Mouse (Mus musculus): ENCODE results near the gene Erich2. TPM values are rescaled to one million over a fixed set of nuclear protein-coding genes. Genes with fewer than 3 reads are reported as not detected.
"Not testable (repeated sequence)": the region's sequence is repeated elsewhere in the genome, so short reads cannot be mapped to it uniquely, and the experiment has no call there.

The Erich2 gene
- 2.6 and 3.0 TPM in 2 replicates for polyA plus RNA-seq (2016; fragmentation: Nextera tagmentation; extraction: Ambion mirVana)

- 7% methylated on average over 10 of the region's 10 CpGs for WGBS
- H3K4me3 ChIP-seq, result peak within 1 kb of the TSS; percentile 47
- H3K9me3 ChIP-seq, result no peaks in the 10 kb centered on the region
- H3K9ac ChIP-seq (replicated peaks), result peak within 1 kb of the TSS; percentile 43
- no peaks in the 10 kb centered on the region for H3K36me3 ChIP-seq
- ATAC-seq (ENCODE audit: low FRiP score, low read depth), result peak; percentile 32
- peaks cover 13% of the 10 kb centered on the region for H3K27me3 ChIP-seq
- no peak within 1 kb of the TSS for H3K27ac ChIP-seq (replicated peaks)
- peaks cover 11% of the 10 kb centered on the region for H3K4me1 ChIP-seq
- H3K4me2 ChIP-seq (replicated peaks), result peak within 1 kb of the TSS; percentile 74
Measured at GRCm38 (mm10) chr2:70508496-70508895, at the start of gene Erich2. Erich2 (plus strand) TSS chr2:70508819.

GRCm38 (mm10) chr2:70463606-70464005, 45.0 kb upstream of the Erich2 start:
- Histone ChIP-seq H3K4me3 (no peak overlapping the region), H3K9ac (replicated peaks) (no peak overlapping the region), H3K4me2 (replicated peaks) (no peak overlapping the region), H3K9me3 (no peaks in the 10 kb centered on the region), H3K4me1 (no peaks in the 10 kb centered on the region), H3K36me3 (no peaks in the 10 kb centered on the region), H3K27me3 (0 out of 2 replicates have a peak, but pooled peaks cover 11% of the 10 kb centered on the region), H3K27ac (replicated peaks) (no peak overlapping the region)
- 91% methylated on average over 1 of the region's 1 CpGs for WGBS
- no peak for ATAC-seq (ENCODE audit: low FRiP score, low read depth)

DNA sequence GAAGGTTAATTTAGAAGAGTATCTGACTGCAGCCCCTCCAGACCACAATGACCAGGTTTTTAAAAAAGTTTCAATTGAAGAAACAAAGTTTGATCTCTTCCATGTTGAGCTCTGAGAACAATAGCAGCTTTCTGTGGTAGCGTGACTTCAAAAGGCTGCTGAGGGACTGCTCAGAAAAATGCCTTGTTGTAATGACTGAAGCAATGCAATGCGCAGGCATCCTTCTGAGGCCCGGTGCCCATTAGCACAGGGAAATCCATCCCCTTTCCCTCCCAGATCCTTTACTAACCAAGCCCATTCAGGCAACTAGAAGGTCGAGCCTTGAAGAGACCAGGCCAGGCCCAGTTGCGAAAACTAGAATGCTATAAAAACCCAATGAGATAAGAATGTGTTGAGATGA, 37.5 kb upstream of the Erich2 start:
- H3K4me2 ChIP-seq (replicated peaks), result no peak overlapping the region
- WGBS, result 4% methylated on average over 5 of the region's 5 CpGs
- H3K36me3 ChIP-seq, result no peaks in the 10 kb centered on the region
- no peak overlapping the region for H3K27ac ChIP-seq (replicated peaks)
- H3K27me3 ChIP-seq, result peaks cover 58% of the 10 kb centered on the region
- no peaks in the 10 kb centered on the region for H3K9me3 ChIP-seq
- no peak for ATAC-seq (ENCODE audit: low FRiP score, low read depth)
- H3K9ac ChIP-seq (replicated peaks), result no peak overlapping the region
- H3K4me1 ChIP-seq, result peaks cover 46% of the 10 kb centered on the region
- no peak overlapping the region for H3K4me3 ChIP-seq

DNA sequence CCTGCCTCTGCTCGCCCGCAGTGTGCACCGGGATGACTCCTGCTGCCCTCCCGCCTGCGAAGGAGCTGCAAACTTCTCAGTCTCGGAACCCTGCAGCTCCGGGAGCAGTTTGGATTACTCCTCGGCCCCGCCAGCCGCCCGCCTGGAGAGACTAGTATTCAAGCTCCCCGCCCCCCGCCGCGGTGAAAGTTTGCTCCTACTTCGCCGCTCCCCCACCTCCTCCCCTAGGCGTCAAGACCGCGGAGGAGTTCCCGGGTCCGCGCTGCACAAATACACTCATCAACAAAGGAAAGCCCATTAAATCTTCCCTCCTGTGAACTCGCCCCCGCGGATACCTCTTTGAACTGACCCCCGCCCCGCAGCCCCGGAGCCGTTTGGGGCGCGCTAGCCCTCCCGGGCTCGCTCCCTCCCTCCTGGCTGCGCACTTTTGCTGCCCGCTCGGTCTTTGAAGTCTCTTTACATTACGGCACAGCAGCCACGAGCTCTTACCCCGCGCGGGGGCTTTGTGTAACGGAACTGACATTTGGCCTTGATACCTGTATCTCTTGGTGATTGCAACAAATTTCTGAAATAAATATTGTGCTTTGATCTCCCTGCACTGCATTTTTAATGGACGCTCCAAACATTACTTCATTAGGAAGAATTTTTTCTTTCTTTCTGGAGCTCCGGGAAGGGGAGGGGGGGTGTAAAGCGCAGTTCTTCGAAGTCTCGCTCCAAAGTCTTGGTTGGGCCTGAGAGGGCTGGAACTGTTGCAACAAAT, 36.6 kb upstream of the Erich2 start:
- no peak for ATAC-seq (ENCODE audit: low FRiP score, low read depth)
- WGBS, result under 1% methylated on average over 48 of the region's 48 CpGs
- Histone ChIP-seq H3K27me3 (peaks cover 67% of the 10 kb centered on the region), H3K9ac (replicated peaks) (peak overlapping the region; percentile 34; the same call in 1 of the 2 replicates), H3K36me3 (no peaks in the 10 kb centered on the region), H3K4me2 (replicated peaks) (peak overlapping the region; percentile 73), H3K9me3 (no peaks in the 10 kb centered on the region), H3K4me1 (peaks cover 55% of the 10 kb centered on the region), H3K27ac (replicated peaks) (no peak overlapping the region), H3K4me3 (peak overlapping the region; percentile 43)

DNA sequence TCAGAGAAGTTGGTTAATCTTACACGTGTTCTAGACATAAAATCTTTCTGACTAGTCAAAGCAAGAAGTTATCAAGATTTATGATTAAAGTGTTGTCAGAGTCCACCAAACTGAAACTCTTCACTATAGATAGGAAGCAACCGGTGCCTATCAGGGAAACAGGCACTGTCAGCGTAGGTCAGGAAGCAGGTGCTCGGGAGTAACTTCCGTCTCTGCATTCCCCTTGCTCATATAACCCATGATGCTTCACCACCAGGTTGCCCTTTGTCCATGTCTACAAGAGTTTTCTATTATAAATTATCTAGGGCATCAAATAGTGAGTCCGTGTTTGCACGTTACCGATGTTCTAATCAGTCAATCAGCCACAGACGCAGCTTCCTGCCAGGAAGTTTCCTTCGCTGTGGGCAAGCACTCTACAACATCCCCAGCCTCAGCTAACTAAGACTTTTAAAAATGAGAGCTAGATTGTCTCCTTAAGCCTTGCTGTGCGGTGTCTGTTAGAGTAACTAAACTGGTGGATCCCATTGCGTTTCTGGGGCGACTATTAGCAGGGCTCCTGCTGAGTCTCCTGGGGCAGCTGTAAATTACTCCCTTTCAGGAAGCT, 10.8 kb upstream of the Erich2 start:
- Histone ChIP-seq H3K4me2 (replicated peaks) (no peak overlapping the region), H3K27me3 (no peaks in the 10 kb centered on the region), H3K9me3 (no peaks in the 10 kb centered on the region), H3K36me3 (no peaks in the 10 kb centered on the region), H3K4me3 (no peak overlapping the region), H3K27ac (replicated peaks) (no peak overlapping the region), H3K9ac (replicated peaks) (no peak overlapping the region), H3K4me1 (peaks cover 4% of the 10 kb centered on the region; the same call in 1 of the 2 replicates)
- WGBS, result 49% methylated on average over 13 of the region's 13 CpGs
- ATAC-seq (ENCODE audit: low FRiP score, low read depth), result no peak

DNA sequence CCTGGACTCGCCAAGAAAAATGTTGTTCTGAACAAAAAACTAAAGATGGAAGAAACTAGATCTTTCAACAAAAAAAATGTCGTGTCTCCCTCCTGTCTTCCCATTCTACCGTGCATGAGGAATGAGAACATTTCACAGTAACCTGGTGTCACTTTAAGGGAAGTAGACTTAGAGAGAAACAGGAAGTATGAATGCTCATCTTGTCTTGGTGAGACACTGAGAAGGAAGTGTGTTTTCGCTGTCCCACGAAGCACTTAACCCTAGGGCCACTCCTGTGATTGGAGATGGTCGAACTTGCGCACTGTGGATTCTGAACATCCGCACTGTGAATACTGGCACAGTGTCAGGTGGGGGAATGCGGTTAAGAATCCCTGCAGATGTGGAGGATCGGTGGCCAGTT, 5.2 kb upstream of the Erich2 start:
- no peak overlapping the region for H3K27ac ChIP-seq (replicated peaks)
- peaks cover 11% of the 10 kb centered on the region for H3K4me1 ChIP-seq
- H3K27me3 ChIP-seq, result peaks cover 6% of the 10 kb centered on the region
- no peak for ATAC-seq (ENCODE audit: low FRiP score, low read depth)
- H3K36me3 ChIP-seq, result no peaks in the 10 kb centered on the region
- H3K4me2 ChIP-seq (replicated peaks), result no peak overlapping the region
- no peak overlapping the region for H3K9ac ChIP-seq (replicated peaks)
- no peaks in the 10 kb centered on the region for H3K9me3 ChIP-seq
- H3K4me3 ChIP-seq, result no peak overlapping the region
- 88% methylated on average over 10 of the region's 10 CpGs for WGBS

GRCm38 (mm10) chr2:70505229-70505628, 3.4 kb upstream of the Erich2 start:
- Histone ChIP-seq H3K27me3 (peaks cover 11% of the 10 kb centered on the region), H3K9me3 (no peaks in the 10 kb centered on the region), H3K4me2 (replicated peaks) (no peak overlapping the region), H3K36me3 (no peaks in the 10 kb centered on the region), H3K4me1 (peaks cover 15% of the 10 kb centered on the region), H3K4me3 (no peak overlapping the region), H3K9ac (replicated peaks) (no peak overlapping the region), H3K27ac (replicated peaks) (no peak overlapping the region)
- 40% methylated on average over 1 of the region's 1 CpGs for WGBS
- ATAC-seq (ENCODE audit: low FRiP score, low read depth), result no peak

DNA sequence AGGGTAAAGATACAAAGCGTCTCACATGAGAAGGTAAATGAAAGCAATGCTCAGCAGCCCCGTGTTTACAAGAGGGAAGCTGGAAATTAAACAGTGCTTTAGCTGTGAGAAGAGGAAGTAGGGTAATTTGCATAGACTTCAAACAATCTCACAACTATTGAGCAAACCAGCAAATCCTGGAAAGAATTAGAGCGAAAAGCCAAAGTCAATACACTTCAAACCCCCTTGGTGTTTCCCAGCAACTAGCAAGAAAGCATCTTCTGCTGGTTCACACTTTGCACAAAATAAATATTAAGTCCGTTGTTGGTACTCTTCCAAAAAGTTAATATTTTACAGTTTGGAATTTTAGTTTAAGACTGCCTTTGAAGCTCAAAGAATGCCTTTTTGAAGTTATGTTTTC, 2.7 kb upstream of the Erich2 start:
- H3K9ac ChIP-seq (replicated peaks), result no peak overlapping the region

DNA sequence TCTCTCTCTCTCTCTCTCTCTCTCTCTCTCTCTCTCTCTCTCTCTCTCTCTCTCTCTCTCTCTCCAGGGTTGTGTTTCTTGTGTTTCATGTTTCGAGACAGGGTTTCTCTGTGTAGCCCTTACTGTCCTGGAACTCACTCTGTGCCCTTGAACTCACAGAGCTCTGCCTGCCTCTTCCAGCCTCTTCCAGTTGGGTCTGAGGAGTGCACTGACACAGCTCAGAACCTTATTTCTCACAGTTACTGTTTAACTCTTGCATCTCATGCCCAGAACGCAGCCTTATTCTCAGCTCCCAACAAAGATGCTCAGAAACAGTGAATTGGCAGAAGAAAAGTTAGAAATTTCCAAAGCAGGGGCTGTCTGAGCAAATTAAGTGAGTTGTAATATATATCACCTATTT, 2.2 kb upstream of the Erich2 start:
- ATAC-seq (ENCODE audit: low FRiP score, low read depth), result no peak
- Histone ChIP-seq H3K27ac (replicated peaks) (no peak overlapping the region), H3K4me3 (no peak overlapping the region), H3K9ac (replicated peaks) (no peak overlapping the region), H3K9me3 (no peaks in the 10 kb centered on the region), H3K36me3 (no peaks in the 10 kb centered on the region), H3K4me2 (replicated peaks) (no peak overlapping the region; the same call in 1 of the 2 replicates), H3K4me1 (peaks cover 11% of the 10 kb centered on the region), H3K27me3 (peaks cover 13% of the 10 kb centered on the region)
- 45% methylated on average over 2 of the region's 2 CpGs for WGBS

More for the DNA sequence above, 2.7 kb upstream of the Erich2 start:
- H3K4me3 ChIP-seq, result no peak overlapping the region
- no peak for ATAC-seq (ENCODE audit: low FRiP score, low read depth)
- H3K36me3 ChIP-seq, result no peaks in the 10 kb centered on the region
- peaks cover 12% of the 10 kb centered on the region for H3K4me1 ChIP-seq
- peaks cover 13% of the 10 kb centered on the region for H3K27me3 ChIP-seq
- no peaks in the 10 kb centered on the region for H3K9me3 ChIP-seq
- WGBS, result 20% methylated on average over 4 of the region's 4 CpGs
- no peak overlapping the region for H3K27ac ChIP-seq (replicated peaks)
- no peak overlapping the region for H3K4me2 ChIP-seq (replicated peaks)

DNA sequence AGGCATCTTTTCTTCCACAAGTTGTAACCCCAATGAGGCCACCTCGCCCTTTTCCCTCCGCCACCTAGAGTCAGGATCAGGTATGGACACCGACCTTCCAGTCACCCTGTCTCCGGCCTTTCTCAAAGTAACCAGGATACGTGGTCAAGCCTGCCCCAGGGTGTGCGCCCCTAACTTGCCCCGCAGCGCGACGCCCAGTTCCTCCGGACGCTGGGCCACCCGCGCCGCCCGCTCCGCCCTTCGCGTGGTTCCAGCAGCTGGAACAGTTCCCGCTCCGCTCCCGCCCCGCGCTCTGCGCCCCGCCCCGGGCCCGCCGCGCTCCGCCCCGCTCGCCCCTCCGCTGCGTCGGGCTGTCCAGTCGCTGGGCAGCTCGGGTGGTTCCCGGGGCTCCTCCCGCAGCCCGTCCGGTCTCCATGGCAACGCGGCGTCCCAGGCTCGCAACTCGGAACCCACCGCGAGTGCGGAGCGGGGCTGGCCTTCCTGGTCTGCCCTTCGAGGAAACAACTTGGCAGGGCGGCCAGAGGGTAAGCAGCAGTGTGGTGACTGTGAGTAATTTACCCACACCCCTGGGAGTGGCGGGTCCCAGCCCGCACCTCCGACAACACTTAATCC, 508 bp downstream of the Erich2 start:
- peak; percentile 97 for ATAC-seq (ENCODE audit: low FRiP score, low read depth)
- Histone ChIP-seq H3K4me1 (peaks cover 11% of the 10 kb centered on the region), H3K27me3 (peaks cover 13% of the 10 kb centered on the region), H3K4me3 (peak overlapping the region; percentile 47), H3K9ac (replicated peaks) (peak overlapping the region; percentile 43), H3K4me2 (replicated peaks) (peak overlapping the region; percentile 74), H3K27ac (replicated peaks) (no peak overlapping the region), H3K36me3 (no peaks in the 10 kb centered on the region), H3K9me3 (no peaks in the 10 kb centered on the region)
- WGBS, result under 1% methylated on average over 53 of the region's 56 CpGs

- not testable (repeated sequence) for H3K4me2 ChIP-seq (replicated peaks); H3K27ac ChIP-seq (replicated peaks); ATAC-seq (ENCODE audit: low FRiP score, low read depth); H3K9ac ChIP-seq (replicated peaks); H3K27me3 ChIP-seq; H3K4me1 ChIP-seq; H3K9me3 ChIP-seq; H3K36me3 ChIP-seq; H3K4me3 ChIP-seq
- WGBS, result 45% methylated on average over 7 of the region's 7 CpGs
Measured at GRCm38 (mm10) chr2:70538283-70538682, 29.7 kb downstream of the Erich2 start.

GRCm38 (mm10) chr2:70550671-70551070, 42.1 kb downstream of the Erich2 start:
- no peak for ATAC-seq (ENCODE audit: low FRiP score, low read depth)
- Histone ChIP-seq H3K9ac (replicated peaks) (no peak overlapping the region), H3K9me3 (no peaks in the 10 kb centered on the region), H3K27ac (replicated peaks) (no peak overlapping the region), H3K36me3 (no peaks in the 10 kb centered on the region), H3K27me3 (no peaks in the 10 kb centered on the region), H3K4me2 (replicated peaks) (no peak overlapping the region), H3K4me1 (no peaks in the 10 kb centered on the region), H3K4me3 (no peak overlapping the region)
- WGBS, result 72% methylated on average over 6 of the region's 6 CpGs
